Comparison of ENCODE assay signal across 8 mouse cellular contexts in genomic region chr5:76184286-76185080, GRCm38 (mm10). TPM values are rescaled to one million over a fixed set of nuclear protein-coding genes. Genes with fewer than 3 reads are reported as not detected.
DNase-seq lines count a peak whose midpoint lies in the region; ATAC-seq and TF ChIP-seq lines count a peak whose summit lies in the region.

No protein-coding gene starts in this region.

- H3K9ac ChIP-seq in CH12.LX (ENCODE audit: insufficient read depth, low read depth), result peak overlapping the region; percentile 74
- H3K9ac ChIP-seq in heart, embryonic 15.5 days, result peak overlapping the region; percentile 87
- peak overlapping the region; percentile 88 for H3K9ac ChIP-seq in liver, postnatal 0 days (replicated peaks)
- peak overlapping the region; percentile 98 for H3K9ac ChIP-seq in neural tube, embryonic 13.5 days

- no peak for TF ChIP-seq RAD21 in CH12.LX (IDR thresholded peaks at IDR 0.05; ENCODE audit: low read depth, low read length)

- H3K27ac ChIP-seq in CH12.LX (ENCODE audit: insufficient read depth, low read depth), result peak overlapping the region; percentile 60
- H3K27ac ChIP-seq in forebrain, embryonic 10.5 days, result peak overlapping the region; percentile 99
- H3K27ac ChIP-seq in heart, embryonic 15.5 days, result peak overlapping the region; percentile 97
- peak overlapping the region; percentile 94 for H3K27ac ChIP-seq in liver, postnatal 0 days (ENCODE audit: low read depth)
- peak overlapping the region; percentile 94 for H3K27ac ChIP-seq in neural tube, embryonic 13.5 days (replicated peaks)

- TF ChIP-seq POLR2A in CH12.LX (IDR thresholded peaks at IDR 0.05; ENCODE audit: low read depth, low read length), result no peak

- peaks cover 6 to 42% of the 10 kb centered on the region in 2 experiments; a peak in 3 of 4 replicates for H3K4me1 ChIP-seq in CH12.LX (ENCODE audit: control insufficient read depth in 1 of 2, insufficient read depth in 2 of 2)
- peaks cover 33% of the 10 kb centered on the region for H3K4me1 ChIP-seq in forebrain, embryonic 10.5 days
- peaks cover 46% of the 10 kb centered on the region for H3K4me1 ChIP-seq in heart, embryonic 15.5 days (replicated peaks)
- peaks cover 34% of the 10 kb centered on the region for H3K4me1 ChIP-seq in liver, postnatal 0 days (ENCODE audit: insufficient read depth)
- H3K4me1 ChIP-seq in neural tube, embryonic 13.5 days (replicated peaks), result peaks cover 45% of the 10 kb centered on the region

- H3K79me2 ChIP-seq in CH12.LX (replicated peaks; ENCODE audit: control insufficient read depth, extremely low read depth, insufficient read depth, poor library complexity, severe bottlenecking), result peaks cover 34% of the 10 kb centered on the region

- peak overlapping the region; percentile 80 to 89 (median 83) for H3K4me3 ChIP-seq in CH12.LX (replicated peaks in 1 of 3; ENCODE audit: low read depth in 2 of 3, low read length in 2 of 3, poor library complexity in 1 of 3)
- peak overlapping the region; percentile 95 for H3K4me3 ChIP-seq in forebrain, embryonic 10.5 days
- H3K4me3 ChIP-seq in heart, embryonic 15.5 days, result peak overlapping the region; percentile 82
- H3K4me3 ChIP-seq in liver, postnatal 0 days (ENCODE audit: low read depth, low read length), result peak overlapping the region; percentile 91
- peak overlapping the region; percentile 96 for H3K4me3 ChIP-seq in neural tube, embryonic 13.5 days

- in situ Hi-C loops in CH12.LX (cut with MboI; ENCODE audit: low pct_ligation_motif_present, low pct_unique_long_range_greater_than_20kb, low sequenced_read_pairs), result no loop called here

- H3K27me3 ChIP-seq in CH12.LX (replicated peaks), result peaks cover 8% of the 10 kb centered on the region
- peaks cover 10% of the 10 kb centered on the region for H3K27me3 ChIP-seq in forebrain, embryonic 10.5 days (ENCODE audit: poor library complexity, severe bottlenecking)
- H3K27me3 ChIP-seq in heart, embryonic 15.5 days, result no peaks in the 10 kb centered on the region
- H3K27me3 ChIP-seq in liver, postnatal 0 days (ENCODE audit: insufficient read depth, low read length), result no peaks in the 10 kb centered on the region
- H3K27me3 ChIP-seq in neural tube, embryonic 13.5 days, result no peaks in the 10 kb centered on the region

- ATAC-seq in heart, embryonic 15.5 days (replicated peaks; ENCODE audit: insufficient number of reproducible peaks, insufficient read depth, low FRiP score, low read depth), result peak; percentile 90
- ATAC-seq in liver, postnatal 0 days, result peak; percentile 80
- peak; percentile 93 for ATAC-seq in neural tube, embryonic 13.5 days (ENCODE audit: low read depth)

- dilution Hi-C loops in CH12.LX (cut with MboI; ENCODE audit: extremely low pct_ligation_motif_present, extremely low pct_unique_long_range_greater_than_20kb, low sequenced_read_pairs), result no loop called here

- no peaks in the 10 kb centered on the region for H3K9me3 ChIP-seq in CH12.LX (replicated peaks; ENCODE audit: low read length)
- no peaks in the 10 kb centered on the region for H3K9me3 ChIP-seq in forebrain, embryonic 10.5 days
- H3K9me3 ChIP-seq in heart, embryonic 15.5 days (replicated peaks), result no peaks in the 10 kb centered on the region
- no peaks in the 10 kb centered on the region for H3K9me3 ChIP-seq in liver, postnatal 0 days (ENCODE audit: low read length)
- H3K9me3 ChIP-seq in neural tube, embryonic 13.5 days, result no peaks in the 10 kb centered on the region

- peak overlapping the region; percentile 63 for H3K4me2 ChIP-seq in CH12.LX (ENCODE audit: insufficient read depth, low read depth, poor library complexity, severe bottlenecking)
- H3K4me2 ChIP-seq in heart, embryonic 15.5 days, result peak overlapping the region; percentile 83
- peak overlapping the region; percentile 95 for H3K4me2 ChIP-seq in liver, postnatal 0 days (ENCODE audit: low read depth, low read length)
- peak overlapping the region; percentile 79 for H3K4me2 ChIP-seq in neural tube, embryonic 13.5 days

- TF ChIP-seq CTCF in CH12.LX (conservative IDR thresholded peaks at IDR 0.05 in 1 of 2, IDR thresholded peaks at IDR 0.05 in 1 of 2; ENCODE audit: low read depth in 2 of 2, low read length in 2 of 2), result no peak
- TF ChIP-seq CTCF in liver, postnatal 0 days (IDR thresholded peaks at IDR 0.05; ENCODE audit: low read depth), result no peak

- WGBS in forebrain, embryonic 10.5 days, result 5% methylated on average over 38 of the region's 38 CpGs
- WGBS in heart, embryonic 15.5 days, result 3% methylated on average over 38 of the region's 38 CpGs
- WGBS in liver, postnatal 0 days (ENCODE audit: insufficient replicate concordance), result 5% methylated on average over 31 of the region's 38 CpGs
- WGBS in neural tube, embryonic 13.5 days, result 4% methylated on average over 34 of the region's 38 CpGs

- no peak for TF ChIP-seq EP300 in CH12.LX (IDR thresholded peaks at IDR 0.05; ENCODE audit: low read length)
- no peak for TF ChIP-seq EP300 in liver, postnatal 0 days (IDR thresholded peaks at IDR 0.05; ENCODE audit: low read depth)

- H3K36me3 ChIP-seq in CH12.LX (replicated peaks in 1 of 2; ENCODE audit: control insufficient read depth in 1 of 2, insufficient read depth in 1 of 2, low read length in 1 of 2), result peaks cover 0 to 19% of the 10 kb centered on the region in 2 experiments
- peaks cover 29% of the 10 kb centered on the region for H3K36me3 ChIP-seq in forebrain, embryonic 10.5 days (replicated peaks)
- no peaks in the 10 kb centered on the region for H3K36me3 ChIP-seq in heart, embryonic 15.5 days
- 0 out of 2 replicates have a peak, but pooled peaks cover 3% of the 10 kb centered on the region for H3K36me3 ChIP-seq in liver, postnatal 0 days (replicated peaks; ENCODE audit: insufficient read depth, low read length)
- H3K36me3 ChIP-seq in neural tube, embryonic 13.5 days, result peaks cover 6% of the 10 kb centered on the region; the same call in 1 of the 2 replicates

- DNase-seq in CH12.LX (ENCODE audit: extremely low read depth), result peak; percentile 77
- peak; percentile 49 for DNase-seq in c-Kit-negative CD71-positive TER-119-positive erythroid progenitor cells, embryonic 14.5 days (ENCODE audit: low read depth, low spot score)
- peak; percentile 85 for DNase-seq in forebrain, embryonic 10.5 days (ENCODE audit: extremely low spot score, low spot score)
- peak; percentile 86 for DNase-seq in kidney, postnatal 10 days
- peak; percentile 79 for DNase-seq in liver, postnatal 0 days
- peak; percentile 81 for DNase-seq in testis, postnatal 10 days (ENCODE audit: low spot score)

TF ChIP-seq in CH12.LX, 34 proteins besides CTCF, POLR2A, EP300 and RAD21 (continues in another document):
- TF ChIP-seq POLR2AphosphoS2 (IDR thresholded peaks at IDR 0.05; ENCODE audit: low read depth, low read length) (no peak), KAT2A (IDR thresholded peaks at IDR 0.05; ENCODE audit: insufficient replicate concordance, low read length) (0 out of 2 replicates have a peak, but pooled peaks have one; percentile 44), MAFK (IDR thresholded peaks at IDR 0.05; ENCODE audit: insufficient replicate concordance, low read length) (no peak), IRF4 (IDR thresholded peaks at IDR 0.05; ENCODE audit: low read depth, low read length) (peak; percentile 52; the same call in 1 of the 2 replicates), CHD1 (IDR thresholded peaks at IDR 0.05; ENCODE audit: low read depth, low read length) (0 out of 2 replicates have a peak, but pooled peaks have one; percentile 31), HCFC1 (IDR thresholded peaks at IDR 0.05; ENCODE audit: low read depth, low read length) (peak; percentile 57), ZKSCAN1 (IDR thresholded peaks at IDR 0.05; ENCODE audit: borderline replicate concordance, low read depth, low read length) (no peak), MXI1 (IDR thresholded peaks at IDR 0.05; ENCODE audit: low read depth, low read length) (0 out of 2 replicates have a peak, but pooled peaks have one; percentile 56), MEF2A (IDR thresholded peaks at IDR 0.05; ENCODE audit: borderline replicate concordance, low read depth, low read length) (peak; percentile 33; the same call in 1 of the 2 replicates), BHLHE40 (IDR thresholded peaks at IDR 0.05; ENCODE audit: low read depth, low read length) (0 out of 2 replicates have a peak, but pooled peaks have one; percentile 22), TBP (conservative IDR thresholded peaks at IDR 0.05; ENCODE audit: low read depth, low read length) (no peak), TCF12 (IDR thresholded peaks at IDR 0.05; ENCODE audit: low read depth, low read length) (no peak), MAZ (IDR thresholded peaks at IDR 0.05; ENCODE audit: low read depth, low read length) (peak; percentile 74; the same call in 1 of the 2 replicates), SMC3 (IDR thresholded peaks at IDR 0.05; ENCODE audit: low read depth, low read length) (no peak), CHD2 (IDR thresholded peaks at IDR 0.05; ENCODE audit: low read length) (peak; percentile 92), MYC (IDR thresholded peaks at IDR 0.05; ENCODE audit: low read depth, low read length) (0 out of 2 replicates have a peak, but pooled peaks have one; percentile 2), MAX (IDR thresholded peaks at IDR 0.05; ENCODE audit: low read length) (no peak; the same call in 1 of the 2 replicates), GABPA (IDR thresholded peaks at IDR 0.05; ENCODE audit: insufficient replicate concordance, low read depth, low read length) (no peak), NRF1 (IDR thresholded peaks at IDR 0.05; ENCODE audit: low read depth, low read length) (no peak), PAX5 (IDR thresholded peaks at IDR 0.05; ENCODE audit: low read length) (no peak)

RNA-seq across cellular contexts. Expression of gene Tmem165, which starts 0.8 kb away (rescaled TPM):
- total RNA-seq in CH12.LX (2012; rRNA removed) (64.2 and 70.8 TPM in 2 replicates), CH12.LX (2014; rRNA removed) (144 and 161 TPM in 2 replicates)
- 96.0 and 96.2 TPM in 2 replicates for polyA plus RNA-seq in CH12.LX (2012; ENCODE audit: insufficient read length, low read depth)
- polyA plus RNA-seq in forebrain, embryonic 10.5 days (2016; fragmentation: Nextera tagmentation; extraction: Ambion mirVana), result 65.7 and 79.4 TPM in 2 replicates
- 62.7 and 72.2 TPM in 2 replicates for polyA plus RNA-seq in heart, embryonic 15.5 days (2015; fragmentation: Nextera tagmentation; extraction: Ambion mirVana)
- 20.9 and 25.6 TPM in 2 replicates for polyA plus RNA-seq in liver, postnatal 0 days (2015; fragmentation: Nextera tagmentation; extraction: Ambion mirVana)
- 58.6 and 62.3 TPM in 2 replicates for polyA plus RNA-seq in neural tube, embryonic 13.5 days (2015; fragmentation: Nextera tagmentation; extraction: Ambion mirVana)

RNA-seq across cellular contexts. Expression of gene Srd5a3, which starts 44.4 kb away (rescaled TPM):
- total RNA-seq in CH12.LX (2012; rRNA removed), result 8.6 and 10.4 TPM in 2 replicates
- total RNA-seq in CH12.LX (2014; rRNA removed), result 15.2 and 18.8 TPM in 2 replicates
- 14.7 and 19.9 TPM in 2 replicates for polyA plus RNA-seq in CH12.LX (2012; ENCODE audit: insufficient read length, low read depth)
- polyA plus RNA-seq in forebrain, embryonic 10.5 days (2016; fragmentation: Nextera tagmentation; extraction: Ambion mirVana), result 22.8 and 22.9 TPM in 2 replicates
- polyA plus RNA-seq in heart, embryonic 15.5 days (2015; fragmentation: Nextera tagmentation; extraction: Ambion mirVana), result 25.8 and 32.3 TPM in 2 replicates
- 15.4 and 15.6 TPM in 2 replicates for polyA plus RNA-seq in liver, postnatal 0 days (2015; fragmentation: Nextera tagmentation; extraction: Ambion mirVana)
- polyA plus RNA-seq in neural tube, embryonic 13.5 days (2015; fragmentation: Nextera tagmentation; extraction: Ambion mirVana), result 17.3 and 17.8 TPM in 2 replicates

Comparison
In these comparisons a context has a peak if more than half of its experiments do, and no peak if none do; other contexts are left out.
1. Peak in every context shown above with its lines: DNase-seq, ATAC-seq, H3K4me3 ChIP-seq and H3K27ac ChIP-seq.